Mouse (Mus musculus) embryonic facial prominence, embryonic 14.5 days (tissue): ENCODE results near the gene Commd4. TPM values are rescaled to one million over a fixed set of nuclear protein-coding genes. Genes with fewer than 3 reads are reported as not detected.

Experiments
- ATAC-seq: fragments of 200-750 bp; cut with Nextera tagmentation; 2 replicates; pipeline ENCODE4 v1.8.0; 2017; ENCODE audit warnings: low read depth, moderate number of reproducible peaks, moderate TSS enrichment
- DNase-seq: peaks from one replicate; pipeline ENCODE4 v3.0.0-alpha.2; 2015; ENCODE audit warnings: low spot score
- H3K27ac ChIP-seq: fragments of 300-500 bp; sonication (generic); replicated peaks from 2 replicates; pipeline ENCODE4 v1.5.1; 2014; ENCODE audit warnings: low read depth, mild to moderate bottlenecking, low read length, moderate library complexity
- H3K27me3 ChIP-seq: fragments of 300-500 bp; sonication (generic); replicated peaks from 2 replicates; pipeline ENCODE4 v1.6.1; 2014; ENCODE audit warnings: low read length; ENCODE audit not compliant: control insufficient read depth, insufficient read depth
- H3K36me3 ChIP-seq: fragments of 300-500 bp; sonication (generic); 2 replicates; pipeline ENCODE4 v1.6.1; 2014; ENCODE audit warnings: low read length, mixed read lengths; ENCODE audit not compliant: control insufficient read depth, insufficient read depth
- H3K4me1 ChIP-seq: fragments of 300-500 bp; sonication (generic); 2 replicates; pipeline ENCODE4 v1.6.1; 2014; ENCODE audit warnings: antibody characterized with exemption, low read length; ENCODE audit not compliant: control insufficient read depth, insufficient read depth
- H3K4me2 ChIP-seq: fragments of 300-500 bp; sonication (generic); 2 replicates; pipeline ENCODE4 v1.6.1; 2014; ENCODE audit warnings: low read depth, mild to moderate bottlenecking, low read length, moderate library complexity, mixed read lengths
- H3K4me3 ChIP-seq: fragments of 300-500 bp; sonication (generic); 2 replicates; pipeline ENCODE4 v1.5.1; 2014; ENCODE audit warnings: low read depth, mild to moderate bottlenecking, low read length
- H3K9ac ChIP-seq: fragments of 300-500 bp; sonication (generic); 2 replicates; pipeline ENCODE4 v1.6.1; 2014; ENCODE audit warnings: low read depth, mild to moderate bottlenecking, low read length, moderate library complexity, mixed read lengths
- H3K9me3 ChIP-seq: fragments of 300-500 bp; sonication (generic); 2 replicates; pipeline ENCODE4 v1.6.1; 2016; ENCODE audit warnings: low read length; ENCODE audit not compliant: control insufficient read depth
- WGBS: fragments of 180-500 bp; shearing (Covaris S2); extraction: QIAGEN DNeasy Blood & Tissue Kit; methylation state at CpG from one replicate; pipeline ENCODE4 v1.1.7; 2014; 5-methylcytosine and 5-hydroxymethylcytosine counted together
- polyA plus RNA-seq: library from polyadenylated mRNA; unstranded; fragments of >200 nt; fragmentation: Nextera tagmentation; extraction: Ambion mirVana; gene quantifications from 2 replicates; pipeline ENCODE4 v1.2.1, GENCODE M21; 2014

Gene Commd4
- polyA plus RNA-seq, 1 experiment from 2014 or later: 83.0 TPM

DNA sequence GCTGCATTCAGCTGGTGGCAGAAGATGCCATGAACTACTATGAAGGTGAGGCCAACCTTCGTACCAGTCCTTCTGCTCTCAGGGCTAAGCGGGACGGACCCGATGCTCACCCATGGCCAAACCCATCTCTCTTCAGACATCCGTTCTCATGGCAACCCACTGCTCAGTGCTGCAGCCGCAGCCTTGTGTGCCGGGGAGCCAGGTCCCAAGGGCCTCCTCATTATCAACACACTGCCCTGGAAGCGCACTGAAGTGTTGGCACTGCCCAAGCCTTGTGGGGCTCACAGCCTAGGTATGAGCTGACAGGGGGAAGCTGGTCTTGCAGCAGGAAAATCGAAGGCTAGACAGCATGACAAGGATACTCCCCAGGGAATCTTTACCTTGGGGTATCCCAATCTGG lies 19.0 kb downstream of the Commd4 start:
- Histone ChIP-seq H3K9ac (no peak overlapping the region), H3K27ac (no peak overlapping the region), H3K27me3 (no peaks in the 10 kb centered on the region), H3K4me2 (no peak overlapping the region), H3K4me3 (no peak overlapping the region), H3K36me3 (peaks cover 90% of the 10 kb centered on the region), H3K4me1 (no peaks in the 10 kb centered on the region), H3K9me3 (no peaks in the 10 kb centered on the region)
- DNase-seq (no peak), ATAC-seq (no peak)
- WGBS: 93% methylated on average over 9 of the region's 9 CpGs

GRCm38 (mm10) chr9:57138507-57138906 lies 19.6 kb downstream of the Commd4 start:
- DNase-seq: no peak
- no peak overlapping the region for H3K4me3 ChIP-seq
- H3K27ac ChIP-seq: no peak overlapping the region
- no peak for ATAC-seq
- 91% methylated on average over 6 of the region's 6 CpGs for WGBS
- H3K27me3 ChIP-seq: no peaks in the 10 kb centered on the region
- no peak overlapping the region for H3K9ac ChIP-seq
- H3K4me1 ChIP-seq: no peaks in the 10 kb centered on the region
- no peaks in the 10 kb centered on the region for H3K9me3 ChIP-seq
- H3K36me3 ChIP-seq: peaks cover 88% of the 10 kb centered on the region
- H3K4me2 ChIP-seq: no peak overlapping the region

- Histone ChIP-seq H3K27me3 (no peaks in the 10 kb centered on the region), H3K4me1 (no peaks in the 10 kb centered on the region), H3K4me2 (no peak overlapping the region), H3K9ac (no peak overlapping the region), H3K9me3 (no peaks in the 10 kb centered on the region), H3K4me3 (no peak overlapping the region), H3K27ac (no peak overlapping the region), H3K36me3 (peaks cover 83% of the 10 kb centered on the region)
- no peak for DNase-seq
- 89% methylated on average over 9 of the region's 9 CpGs for WGBS
- no peak for ATAC-seq
Observed at GRCm38 (mm10) chr9:57137777-57138176, 20.4 kb downstream of the Commd4 start.

GRCm38 (mm10) chr9:57137246-57137645 lies 20.9 kb downstream of the Commd4 start:
- Histone ChIP-seq H3K27me3 (no peaks in the 10 kb centered on the region), H3K9ac (no peak overlapping the region), H3K9me3 (no peaks in the 10 kb centered on the region), H3K4me2 (no peak overlapping the region), H3K36me3 (peaks cover 78% of the 10 kb centered on the region), H3K27ac (no peak overlapping the region), H3K4me3 (no peak overlapping the region), H3K4me1 (no peaks in the 10 kb centered on the region)
- DNase-seq: no peak
- WGBS: 86% methylated on average over 6 of the region's 6 CpGs
- ATAC-seq: no peak

DNA sequence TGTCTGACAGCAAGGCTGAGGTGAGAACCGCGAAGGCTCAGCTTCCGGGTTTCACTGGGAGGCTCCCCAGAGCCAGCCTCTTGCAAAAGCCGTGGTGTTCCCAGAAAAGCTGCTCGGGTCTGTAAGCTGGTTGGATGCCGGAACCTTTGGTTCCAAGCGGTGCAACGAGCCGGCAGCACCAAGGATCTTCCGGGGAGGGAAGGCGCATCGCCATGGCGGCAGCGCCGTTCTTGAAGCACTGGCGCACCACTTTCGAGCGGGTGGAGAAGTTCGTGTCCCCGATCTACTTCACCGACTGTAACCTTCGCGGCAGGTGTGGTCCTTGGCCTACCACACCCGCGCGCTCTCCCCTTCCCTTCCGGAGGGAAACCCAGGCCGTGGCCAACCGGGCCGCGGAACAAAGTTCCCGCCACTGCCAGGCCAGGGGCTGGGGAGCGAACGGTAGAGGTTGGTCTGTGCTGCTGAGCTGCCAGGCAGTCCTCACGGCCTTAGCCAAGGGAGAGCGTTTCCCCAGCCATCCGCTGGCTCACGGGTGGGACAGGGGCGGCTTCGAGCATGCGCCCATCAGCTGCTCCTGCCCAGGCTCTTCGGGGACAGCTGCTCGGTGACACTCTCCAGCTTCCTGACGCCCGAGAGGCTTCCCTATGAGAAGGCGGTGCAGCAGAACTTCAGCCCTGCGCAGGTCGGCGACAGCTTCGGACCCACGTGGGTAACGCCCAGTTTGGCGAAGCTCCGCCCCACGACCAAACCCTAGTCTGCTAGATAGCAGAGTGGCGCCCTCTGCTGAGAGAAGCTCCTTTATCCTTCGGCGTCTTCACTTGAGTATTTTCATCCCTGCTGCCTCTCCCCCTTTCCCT lies 27.3 kb downstream of the Commd4 start, which contains the start of gene Man2c1:
Gene Man2c1 (plus strand): TSS at position 114 of the 857 bp plus-strand sequence.
- Histone ChIP-seq H3K36me3 (peaks cover 48% of the 10 kb centered on the region), H3K9ac (peak within 1 kb of the TSS; percentile 73), H3K27me3 (no peaks in the 10 kb centered on the region), H3K27ac (peak within 1 kb of the TSS; percentile 91), H3K4me3 (peak within 1 kb of the TSS; percentile 67), H3K4me1 (peaks cover 11% of the 10 kb centered on the region), H3K4me2 (peak within 1 kb of the TSS; percentile 62), H3K9me3 (no peaks in the 10 kb centered on the region)
- DNase-seq: peak; percentile 97
- peak; percentile 93 for ATAC-seq
- WGBS: 0% methylated on average over 40 of the region's 58 CpGs

- Histone ChIP-seq H3K27me3 (no peaks in the 10 kb centered on the region), H3K4me2 (peak overlapping the region; percentile 62; the same call in 1 of the 2 replicates), H3K4me3 (peak overlapping the region; percentile 67; the same call in 1 of the 2 replicates), H3K27ac (no peak overlapping the region), H3K9me3 (no peaks in the 10 kb centered on the region), H3K4me1 (peaks cover 11% of the 10 kb centered on the region), H3K9ac (no peak overlapping the region), H3K36me3 (peaks cover 48% of the 10 kb centered on the region)
- ATAC-seq: no peak
- no peak for DNase-seq
Observed at GRCm38 (mm10) chr9:57129641-57130040, 28.5 kb downstream of the Commd4 start.

DNA sequence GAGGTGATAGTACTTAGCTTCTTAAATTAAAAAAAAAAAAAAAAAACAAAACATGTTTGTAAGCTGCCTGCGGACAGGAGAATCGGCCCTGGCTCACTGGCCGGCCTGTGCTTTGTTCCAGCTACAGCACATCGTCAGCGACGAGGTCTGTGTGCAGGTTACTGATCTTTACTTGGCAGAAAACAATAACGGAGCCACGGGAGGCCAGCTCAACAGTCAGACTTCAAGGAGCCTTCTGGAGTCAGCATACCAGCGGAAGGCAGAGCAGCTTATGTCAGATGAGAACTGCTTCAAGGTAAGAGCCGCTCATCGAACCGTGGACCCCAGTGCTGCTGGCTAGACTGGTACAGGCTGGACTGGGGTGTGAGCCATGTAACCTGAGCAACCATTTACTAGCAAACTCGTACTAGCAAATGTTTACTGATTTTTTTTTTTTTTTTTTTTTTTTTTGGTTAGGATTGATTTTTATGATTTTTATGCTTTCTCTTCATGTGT lies 40.8 kb downstream of the Commd4 start:
- H3K9me3 ChIP-seq: no peaks in the 10 kb centered on the region
- H3K4me1 ChIP-seq: no peaks in the 10 kb centered on the region
- H3K27ac ChIP-seq: no peak overlapping the region
- WGBS: 93% methylated on average over 13 of the region's 13 CpGs
- no peak overlapping the region for H3K4me2 ChIP-seq
- H3K9ac ChIP-seq: no peak overlapping the region
- DNase-seq: no peak
- no peaks in the 10 kb centered on the region for H3K27me3 ChIP-seq
- H3K4me3 ChIP-seq: no peak overlapping the region
- H3K36me3 ChIP-seq: peaks cover 96% of the 10 kb centered on the region
- ATAC-seq: no peak
